Mouse (Mus musculus): ENCODE measurements around the gene Btf3l4.

Gene Btf3l4

GRCm38 (mm10) chr4:108832916-108833827 lies at the start of gene Btf3l4:
TSS of gene Btf3l4 (minus strand) at chr4:108833614.
- DNase-seq, result peak; percentile 94

GRCm38 (mm10) chr4:108878963-108879822 lies 45.8 kb upstream of the Btf3l4 start, which contains the start of gene Rab3b:
TSS of gene Rab3b (plus strand) at chr4:108879063.
- peak; percentile 43 to 75 for DNase-seq

GRCm38 (mm10) chr4:108877901-108878300 lies 44.5 kb upstream of the Btf3l4 start:
- DNase-seq, result no peak

DNA sequence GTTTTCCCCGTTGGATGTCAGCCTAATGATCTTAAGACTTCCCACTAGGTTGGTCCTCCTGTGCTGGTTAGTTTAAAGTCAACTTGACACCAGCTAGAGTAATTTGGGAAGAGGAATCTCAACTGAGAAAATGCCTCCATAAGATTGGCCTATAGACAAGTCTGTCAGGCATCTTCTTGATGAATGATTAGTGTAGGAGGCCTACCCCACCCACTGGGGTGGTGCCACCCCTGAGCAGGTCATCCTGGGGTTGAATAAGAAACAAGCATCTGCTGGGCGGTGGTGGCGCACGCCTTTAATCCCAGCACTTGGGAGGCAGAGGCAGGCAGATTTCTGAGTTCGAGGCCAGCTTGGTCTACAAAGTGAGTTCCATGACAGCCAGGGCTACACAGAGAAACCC lies 40.3 kb upstream of the Btf3l4 start:
- DNase-seq, result no peak

DNA sequence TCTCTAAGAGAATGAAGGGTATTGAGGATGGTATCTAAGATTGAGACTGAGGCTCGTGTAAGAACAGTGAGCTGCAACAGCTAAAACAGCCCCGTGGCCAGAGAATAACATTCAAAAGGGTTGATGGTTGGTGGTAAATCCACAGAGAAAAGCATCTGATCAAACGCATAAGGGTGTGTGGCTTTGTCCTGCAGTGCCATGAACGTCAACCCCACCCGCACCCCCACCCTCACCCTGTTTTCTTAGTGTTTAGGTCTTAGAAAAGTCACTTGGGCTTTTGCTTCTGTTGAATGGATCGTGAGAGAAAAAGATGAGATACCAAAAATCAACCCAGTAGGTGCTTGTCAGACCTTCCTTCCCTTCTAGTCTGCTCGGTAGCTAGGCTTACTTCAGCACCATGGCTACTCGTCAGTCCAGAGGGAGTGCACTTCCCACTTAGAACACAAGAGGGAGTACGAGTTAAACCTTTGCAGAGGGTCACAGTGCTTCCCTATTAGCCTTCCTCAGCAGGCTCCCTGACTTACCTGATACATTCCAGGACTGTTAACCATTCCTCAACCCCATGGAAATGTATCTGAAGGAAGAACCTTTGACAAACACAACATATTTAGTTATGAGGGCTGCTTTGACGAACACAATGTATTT lies 36.4 kb upstream of the Btf3l4 start:
- DNase-seq, result peak; percentile 86 to 90

- DNase-seq, result no peak
Measured at GRCm38 (mm10) chr4:108866806-108867205, 33.4 kb upstream of the Btf3l4 start.

GRCm38 (mm10) chr4:108848505-108848848 lies 15.1 kb upstream of the Btf3l4 start, which contains the start of gene A730015C16Rik:
TSS of gene A730015C16Rik (minus strand) at chr4:108848619.
- peak in 1 of 2 experiments; percentile 19 for DNase-seq

- peak; percentile 89 to 90 for DNase-seq
Measured at GRCm38 (mm10) chr4:108847715-108848504, 14.5 kb upstream of the Btf3l4 start, which contains the start of gene Kti12. TSS of gene Kti12 (plus strand) at chr4:108847785.

- DNase-seq, result no peak
Measured at GRCm38 (mm10) chr4:108845824-108846569, 12.6 kb upstream of the Btf3l4 start.

DNA sequence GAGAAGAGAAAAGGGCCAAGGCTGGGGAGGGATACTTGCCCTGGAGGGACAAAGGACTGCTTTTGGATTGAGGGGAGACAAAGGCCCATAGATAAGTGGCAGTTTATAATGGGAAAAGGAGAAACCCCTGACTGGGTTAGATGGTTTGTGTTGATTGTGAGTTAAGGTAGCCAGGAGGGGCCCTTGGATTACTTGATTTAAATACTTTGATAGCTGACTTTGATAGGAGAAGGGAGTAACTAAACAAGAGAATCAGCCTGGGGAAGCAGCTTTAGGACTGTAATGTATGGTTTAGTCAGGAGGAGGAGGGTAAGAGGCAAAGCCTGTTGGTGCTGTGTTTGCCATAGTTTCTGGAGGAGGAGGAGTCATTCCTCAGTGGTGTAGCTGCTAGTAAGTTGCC lies 9.9 kb upstream of the Btf3l4 start:
- DNase-seq, result no peak

DNA sequence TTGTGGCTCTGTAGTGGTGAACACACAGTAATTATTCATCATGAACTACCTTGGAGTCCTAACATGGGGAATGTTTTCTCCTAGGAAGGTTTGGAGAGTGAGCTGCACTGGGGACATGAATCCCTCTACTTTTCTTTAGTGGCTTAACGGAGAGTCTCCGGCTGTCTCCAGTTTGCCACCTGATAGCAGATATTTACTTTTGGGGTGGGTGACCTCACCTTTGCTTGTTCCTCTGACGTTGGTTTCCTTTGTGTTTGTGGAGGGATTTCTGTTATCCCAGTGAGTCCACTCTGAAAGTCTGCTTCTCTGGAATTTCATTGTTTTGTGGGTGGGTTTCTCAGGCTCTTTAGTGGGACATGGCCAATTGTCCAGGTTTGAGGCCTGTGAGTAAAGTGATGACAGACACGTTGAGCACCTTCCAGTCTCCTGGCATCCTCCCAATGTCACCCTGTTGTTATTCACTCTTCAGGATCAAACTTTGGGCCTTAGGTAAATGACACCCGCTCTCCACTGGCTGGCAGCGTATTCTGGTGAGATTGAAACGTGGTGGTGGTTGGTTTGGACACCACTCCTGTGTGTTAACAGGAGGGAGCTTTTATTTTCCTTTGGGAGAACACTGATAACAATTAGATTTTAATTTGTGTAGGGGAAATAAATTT lies 8.6 kb upstream of the Btf3l4 start:
- DNase-seq, result no peak

DNA sequence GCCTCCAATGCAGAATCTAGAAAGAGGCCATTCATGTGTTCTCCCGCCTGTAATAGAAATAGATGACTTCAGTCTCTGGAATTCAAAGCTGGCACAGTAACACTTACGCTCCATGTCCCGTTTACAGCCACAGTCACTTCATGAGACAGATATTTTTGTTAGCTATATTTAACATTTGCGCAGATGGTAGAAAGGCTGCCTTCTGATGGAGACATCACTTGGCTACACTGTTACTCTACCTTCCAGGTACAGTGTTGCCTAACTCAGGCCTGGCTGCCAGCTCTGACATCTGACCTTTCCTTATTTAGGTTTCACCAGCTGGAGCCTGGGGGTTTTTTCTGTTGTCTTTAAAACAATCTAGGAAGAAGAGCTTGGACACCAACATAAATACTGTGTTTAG lies 4.6 kb upstream of the Btf3l4 start:
- DNase-seq, result no peak

- no peak for DNase-seq
Measured at GRCm38 (mm10) chr4:108835496-108835895, 2.1 kb upstream of the Btf3l4 start.

DNA sequence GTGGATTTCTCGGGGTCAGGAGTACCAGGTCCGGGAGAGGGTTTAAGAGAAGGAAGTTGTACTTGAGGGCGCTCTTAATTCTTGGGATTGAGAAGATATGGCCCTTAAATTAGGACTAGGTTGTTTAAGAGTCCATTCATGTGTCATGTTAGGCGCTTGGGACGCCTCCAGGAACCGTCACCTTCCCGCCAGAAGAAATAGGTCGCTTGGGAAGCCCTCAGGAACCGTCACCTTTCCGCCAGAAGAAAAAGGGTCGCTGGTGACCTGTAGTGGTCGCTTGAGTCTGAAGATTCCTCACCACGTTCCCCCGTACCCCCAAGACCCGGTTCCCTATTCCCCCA lies 1.5 kb upstream of the Btf3l4 start:
- DNase-seq, result peak in 1 of 2 experiments; percentile 30

GRCm38 (mm10) chr4:108834115-108834970 lies 929 bp upstream of the Btf3l4 start, which contains the start of gene Txndc12:
TSS of gene Txndc12 (plus strand) at chr4:108834601.
- DNase-seq, result peak; percentile 94

GRCm38 (mm10) chr4:108833828-108834114 lies 357 bp upstream of the Btf3l4 start:
- DNase-seq, result no peak

GRCm38 (mm10) chr4:108830698-108831097 lies 2.7 kb downstream of the Btf3l4 start:
- no peak for DNase-seq

GRCm38 (mm10) chr4:108826643-108827042 lies 6.8 kb downstream of the Btf3l4 start:
- no peak for DNase-seq

GRCm38 (mm10) chr4:108826096-108826495 lies 7.3 kb downstream of the Btf3l4 start:
- no peak for DNase-seq

- DNase-seq, result no peak
Measured at GRCm38 (mm10) chr4:108825677-108826076, 7.7 kb downstream of the Btf3l4 start.

Data from kidney, postnatal 36 days (tissue).